ENCODE assay signal across 22 mouse cellular contexts in the genomic region with DNA sequence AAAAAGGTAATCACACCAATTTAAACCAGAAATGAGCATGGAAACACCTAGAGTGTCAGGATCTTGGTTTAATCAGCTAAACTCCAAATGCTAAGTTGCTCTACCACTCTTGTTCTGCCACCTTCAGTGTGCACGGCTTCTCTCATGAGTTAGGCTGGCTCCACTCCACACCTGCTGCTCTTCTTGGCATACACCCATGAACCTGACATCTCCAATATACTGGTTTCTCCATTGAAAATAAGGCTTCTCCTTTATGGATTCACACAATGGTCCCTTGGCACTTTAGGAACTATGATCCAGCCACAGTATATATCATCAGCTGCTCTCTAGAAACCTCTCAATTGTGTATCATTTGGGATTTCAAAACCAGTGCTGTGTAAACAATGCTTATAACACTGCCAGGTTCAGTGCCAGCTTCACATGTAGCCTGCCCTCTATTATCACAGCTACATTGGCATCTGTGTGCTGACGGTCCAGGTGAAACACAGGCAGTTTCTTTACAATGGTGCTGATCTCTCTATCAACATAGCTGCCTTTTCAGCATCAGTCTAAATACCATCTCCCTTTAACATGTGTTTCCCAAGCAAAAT.
A peak's percentile ranks its signal among the peaks of the same experiment; 100 is the strongest.
DNase-seq lines count a peak whose midpoint lies in the region; ATAC-seq lines count a peak whose summit lies in the region.
"Had no signal": no experiment of that assay in that cellular context is flagged by ENCODE, and none has a peak within 500 bp of the region (broad histone marks: within the 10 kb centered on the region; RNA-seq: fewer than 3 reads in every experiment).

No protein-coding gene starts in this region.

- peak; percentile 80 for ATAC-seq in forebrain, embryonic 13.5 days
- ATAC-seq in forebrain, embryonic 11.5 days (replicated peaks; ENCODE audit: low FRiP score): no peak
- ATAC-seq: liver, embryonic 12.5 days; liver, postnatal 0 days had no signal

- H3K4me1 ChIP-seq in forebrain, embryonic 13.5 days: peaks cover 3% of the 10 kb centered on the region; the same call in 1 of the 2 replicates
- no peaks in the 10 kb centered on the region for H3K4me1 ChIP-seq in forebrain, embryonic 11.5 days (replicated peaks; ENCODE audit: control insufficient read depth, insufficient read depth, low read length)
- H3K4me1 ChIP-seq: heart, embryonic 12.5 days; liver, embryonic 12.5 days; midbrain, embryonic 12.5 days had no signal

- no peaks in the 10 kb centered on the region for H3K36me3 ChIP-seq in forebrain, embryonic 13.5 days (ENCODE audit: poor library complexity, severe bottlenecking)
- H3K36me3 ChIP-seq in forebrain, embryonic 11.5 days (ENCODE audit: control insufficient read depth, insufficient read depth, low read length): no peaks in the 10 kb centered on the region
- H3K36me3 ChIP-seq: G1E; heart, embryonic 12.5 days; liver, embryonic 12.5 days; midbrain, embryonic 12.5 days had no signal

- H3K4me3 ChIP-seq in forebrain, embryonic 13.5 days: no peak overlapping the region
- no peak overlapping the region for H3K4me3 ChIP-seq in forebrain, embryonic 11.5 days (ENCODE audit: low read depth, low read length)
- H3K4me3 ChIP-seq: heart, adult 2 months; heart, embryonic 12.5 days; layer of hippocampus, adult 2 months; left cerebral cortex, adult 2 months; liver, embryonic 12.5 days; midbrain, embryonic 12.5 days had no signal

- H3K9ac ChIP-seq in forebrain, embryonic 13.5 days: no peak overlapping the region
- no peak overlapping the region for H3K9ac ChIP-seq in forebrain, embryonic 11.5 days (ENCODE audit: low read length)
- H3K9ac ChIP-seq: heart, embryonic 12.5 days; liver, embryonic 12.5 days; liver, postnatal 0 days; midbrain, embryonic 12.5 days had no signal

- no peaks in the 10 kb centered on the region for H3K9me3 ChIP-seq in forebrain, embryonic 13.5 days (replicated peaks)
- no peaks in the 10 kb centered on the region for H3K9me3 ChIP-seq in forebrain, embryonic 11.5 days (ENCODE audit: control insufficient read depth, low read length)
- H3K9me3 ChIP-seq: G1E; midbrain, embryonic 12.5 days had no signal

- peak overlapping the region; percentile 35; the same call in 1 of the 2 replicates for H3K27ac ChIP-seq in forebrain, embryonic 13.5 days
- H3K27ac ChIP-seq in forebrain, embryonic 11.5 days (ENCODE audit: low read depth, low read length): no peak overlapping the region
- H3K27ac ChIP-seq: heart, adult 2 months; layer of hippocampus, adult 2 months; left cerebral cortex, adult 2 months; liver, embryonic 12.5 days; midbrain, embryonic 12.5 days had no signal

- no peaks in the 10 kb centered on the region for H3K27me3 ChIP-seq in forebrain, embryonic 13.5 days
- H3K27me3 ChIP-seq in forebrain, embryonic 11.5 days (ENCODE audit: control insufficient read depth, insufficient read depth, low read length): no peaks in the 10 kb centered on the region
- H3K27me3 ChIP-seq: heart, embryonic 12.5 days; liver, embryonic 12.5 days; midbrain, embryonic 12.5 days had no signal

- no peak overlapping the region for H3K4me2 ChIP-seq in forebrain, embryonic 13.5 days
- no peak overlapping the region for H3K4me2 ChIP-seq in forebrain, embryonic 11.5 days (ENCODE audit: low read depth, low read length, severe bottlenecking)
- H3K4me2 ChIP-seq: heart, embryonic 12.5 days; liver, embryonic 12.5 days; midbrain, embryonic 12.5 days had no signal

- 50% methylated on average over 2 of the region's 2 CpGs for WGBS in forebrain, embryonic 13.5 days
- WGBS in forebrain, embryonic 11.5 days: 87% methylated on average over 2 of the region's 2 CpGs

- intact Hi-C loops in left cerebral cortex, postnatal 4 days (cut with DNase I): no loop called here

- peak; percentile 90 to 91 for DNase-seq in cerebellum, postnatal 10 days
- DNase-seq in cerebellum, adult 8-10 months: no peak
- DNase-seq in forebrain, embryonic 11.5 days (ENCODE audit: low spot score): no peak
- peak; percentile 73 for DNase-seq in left cerebral cortex, postnatal 4 days
- no peak for DNase-seq in left cerebral cortex, adult 9 months (ENCODE audit: low spot score in 2 of 2)
- DNase-seq in adrenal gland, postnatal 25 days: no peak
- DNase-seq: adrenal gland, adult 8-10 months; cerebellum, adult 11-12 months; heart, adult 2 months; heart, postnatal 4 days; kidney, adult 18-20 months; kidney, postnatal 36 days; liver, postnatal 0 days; lung, postnatal 36 days; thymus, postnatal 4 days had no signal

Comparison
In these comparisons a context has a peak if more than half of its experiments do, and no peak if none do; other contexts are left out.
1. DNase-seq: peak in cerebellum, postnatal 10 days (2 of 2) and left cerebral cortex, postnatal 4 days (single experiment); none in cerebellum, adult 8-10 months (single experiment), forebrain, embryonic 11.5 days (single experiment), left cerebral cortex, adult 9 months (0 of 2) and adrenal gland, postnatal 25 days (single experiment).